Mouse (Mus musculus) gastrocnemius, postnatal 14 days (tissue): ENCODE measurements around the gene Iglon5. TPM values are rescaled to one million over a fixed set of nuclear protein-coding genes. Genes with fewer than 3 reads are reported as not detected.

Experiments used
- DNase-seq: peaks from one replicate; pipeline ENCODE4 v3.0.0; 2021; ENCODE audit warnings: mixed read lengths
- intact Hi-C: fragments of 180-260 bp; cut with DNase I; formaldehyde crosslinking; loops from one replicate; pipeline ENCODE4 v1.15.1; 2025; ENCODE audit warnings: low total_unique reads
- microRNA-seq, 2 experiments: library from miRNA; unstranded; fragments of <30 nt; microRNA quantifications; one replicate each; pipeline ENCODE4 v1.2.0; 2021
- total RNA-seq, 2 experiments: library from RNA; stranded (reverse); gene quantifications; 2 replicates each; pipeline ENCODE4 v1.2.3; 2021

The Iglon5 gene
- total RNA-seq, 2 experiments from 2014 or later = 0.27 to 0.70 TPM

- intact Hi-C loops = no loop called here
- no peak for DNase-seq
These were observed 53.3 kb downstream of the Iglon5 start, which contains the start of gene Nkg7 for GRCm38 (mm10) chr7:43436341-43437255. Gene Nkg7, plus strand, starts transcription at chr7:43437073.

- intact Hi-C loops = no loop called here
- no peak for DNase-seq
These were observed 55.2 kb downstream of the Iglon5 start for GRCm38 (mm10) chr7:43434676-43435075.

- no peak for DNase-seq
- intact Hi-C loops = no loop called here
These were observed 57.0 kb downstream of the Iglon5 start for GRCm38 (mm10) chr7:43432891-43433290.

GRCm38 (mm10) chr7:43429500-43429899 lies 60.4 kb downstream of the Iglon5 start:
- intact Hi-C loops = loop anchor here (5.0 kb wide), 1 partner anchor 33 kb away; the partner anchor contains the start of gene Vsig10l
- no peak for DNase-seq

GRCm38 (mm10) chr7:43427406-43427805 lies 62.5 kb downstream of the Iglon5 start, which contains the start of gene Lim2:
Gene Lim2, plus strand, starts transcription at chr7:43427670.
- intact Hi-C loops = loop anchor here (5.0 kb wide), 1 partner anchor 35 kb away; the partner anchor contains the start of gene Vsig10l
- no peak for DNase-seq

- intact Hi-C loops = no loop called here
- DNase-seq = no peak
These were observed 65.8 kb downstream of the Iglon5 start for GRCm38 (mm10) chr7:43423991-43424625.

GRCm38 (mm10) chr7:43422995-43423617 lies 66.8 kb downstream of the Iglon5 start:
- DNase-seq = peak; percentile 83
- intact Hi-C loops = no loop called here

Small RNA genes within 50 kb of the gene (microRNA-seq; reads per million reads assigned to microRNA genes)
- gene Mir7051 = 2.5 to 3.5 reads per million in 2 experiments

Other genes starting within 250 kb of the Iglon5 start
- gene Zfp715, start 176.8 kb downstream of the Iglon5 start, total RNA-seq = 1 to 10 TPM; 9.4 to 9.7 TPM
- gene Siglecf, start 138.7 kb downstream of the Iglon5 start, total RNA-seq = not detected
- gene Siglecg, start 81.9 kb downstream of the Iglon5 start, total RNA-seq = under 1 TPM in 1 of 2 experiments, not detected in 1; 0.08 TPM
- not detected for gene Lim2, start 62.4 kb downstream of the Iglon5 start, total RNA-seq
- gene Nkg7, start 53.0 kb downstream of the Iglon5 start, total RNA-seq = not detected
- not detected for gene Cldnd2, start 49.3 kb downstream of the Iglon5 start, total RNA-seq
- 100 to 1,000 TPM; 341 to 442 TPM for gene Etfb, start 46.0 kb downstream of the Iglon5 start, total RNA-seq
- under 1 TPM in 1 of 2 experiments, not detected in 1; 0.80 TPM for gene Gm45233, start 45.9 kb downstream of the Iglon5 start, total RNA-seq
- gene Vsig10l, start 26.9 kb downstream of the Iglon5 start, total RNA-seq = 1 to 10 TPM; 1.4 to 1.8 TPM
- gene 4931406B18Rik, start 15.9 kb upstream of the Iglon5 start, total RNA-seq = not detected
- gene Cd33, start 54.4 kb upstream of the Iglon5 start, total RNA-seq = 1 to 10 TPM; 1.7 to 2.1 TPM
- under 1 TPM; 0.64 to 0.88 TPM for gene Zfp658, start 72.2 kb upstream of the Iglon5 start, total RNA-seq
- 1 to 10 TPM; 3.7 to 5.6 TPM for gene Zfp719, start 89.5 kb upstream of the Iglon5 start, total RNA-seq
- not detected for gene Zfp819, start 117.1 kb upstream of the Iglon5 start, total RNA-seq
- not detected for gene Ceacam18, start 144.6 kb upstream of the Iglon5 start, total RNA-seq
- under 1 TPM; 0.78 to 0.80 TPM for gene Siglece, start 170.1 kb upstream of the Iglon5 start, total RNA-seq
- gene Ctu1, start 181.9 kb upstream of the Iglon5 start, total RNA-seq = 1 to 10 TPM; 2.2 to 2.9 TPM
- not detected for gene Klk14, start 200.3 kb upstream of the Iglon5 start, total RNA-seq
- not detected for gene Klk13, start 222.5 kb upstream of the Iglon5 start, total RNA-seq